Mouse (Mus musculus) ES-CJ7 (cell line): ENCODE data around the gene Slc16a5.

Source experiments
- DNase-seq: peaks from one replicate; pipeline ENCODE4 v3.0.0; 2011; ENCODE audit warnings: low read depth, low spot score

The Slc16a5 gene

GRCm38 (mm10) chr11:115514238-115514663 is 52.0 kb downstream of the Slc16a5 start, which contains the start of gene Jpt1:
Gene Jpt1 (minus strand): TSS chr11:115514387.
- DNase-seq = peak; percentile 98

GRCm38 (mm10) chr11:115515021-115515420 is 52.7 kb downstream of the Slc16a5 start:
- DNase-seq = no peak

- no peak for DNase-seq
Measured at GRCm38 (mm10) chr11:115516942-115517341, 54.7 kb downstream of the Slc16a5 start.

- DNase-seq = no peak
Measured at GRCm38 (mm10) chr11:115518693-115519092, 56.4 kb downstream of the Slc16a5 start.

GRCm38 (mm10) chr11:115519581-115519980 is 57.3 kb downstream of the Slc16a5 start:
- no peak for DNase-seq

- DNase-seq = no peak
Measured at GRCm38 (mm10) chr11:115520218-115520617, 57.9 kb downstream of the Slc16a5 start.

- DNase-seq = no peak
Measured at GRCm38 (mm10) chr11:115521080-115521479, 58.8 kb downstream of the Slc16a5 start.

GRCm38 (mm10) chr11:115522238-115522637 is 60.0 kb downstream of the Slc16a5 start:
- no peak for DNase-seq

- no peak for DNase-seq
Measured at GRCm38 (mm10) chr11:115522703-115523102, 60.4 kb downstream of the Slc16a5 start.
